Mouse (Mus musculus) small intestine, adult 2 months (tissue): ENCODE data around the gene Trim8. TPM values are rescaled to one million over a fixed set of nuclear protein-coding genes. Genes with fewer than 3 reads are reported as not detected.

Experiments used
- H3K27ac ChIP-seq: fragments of 200-500 bp; 2 replicates; pipeline ENCODE4 v1.5.1; 2012; ENCODE audit warnings: low read depth, low read length, control low read depth, inconsistent platforms; ENCODE audit not compliant: insufficient read depth
- H3K27me3 ChIP-seq: fragments of 200-500 bp; 2 replicates; pipeline ENCODE4 v1.6.1; 2012; ENCODE audit warnings: mild to moderate bottlenecking, moderate library complexity, low read length, inconsistent platforms; ENCODE audit not compliant: control insufficient read depth, insufficient read depth
- H3K36me3 ChIP-seq: fragments of 200-500 bp; 2 replicates; pipeline ENCODE4 v1.6.1; 2012; ENCODE audit warnings: mild to moderate bottlenecking, low read length, control low read depth, inconsistent platforms; ENCODE audit not compliant: control insufficient read depth, insufficient read depth
- H3K4me1 ChIP-seq: fragments of 200-500 bp; 2 replicates; pipeline ENCODE4 v1.6.1; 2012; ENCODE audit warnings: low read length, inconsistent platforms, mixed read lengths; ENCODE audit not compliant: control insufficient read depth, insufficient read depth, insufficient read length
- H3K4me3 ChIP-seq: fragments of 200-500 bp; 2 replicates; pipeline ENCODE4 v1.5.1; 2012; ENCODE audit warnings: low read depth, mild to moderate bottlenecking, control low read depth, inconsistent platforms, low read length, moderate library complexity
- CTCF ChIP-seq: fragments of 200-500 bp; IDR thresholded peaks from 2 replicates; pipeline ENCODE4 v1.5.1; 2012; ENCODE audit warnings: low read depth, mild to moderate bottlenecking, control low read depth, inconsistent platforms, low read length, moderate library complexity, mixed read lengths; ENCODE audit not compliant: insufficient replicate concordance, insufficient read length; ENCODE audit errors: extremely low read depth
- POLR2A ChIP-seq: fragments of 200-500 bp; IDR thresholded peaks from 2 replicates; pipeline ENCODE4 v1.6.1; 2012; ENCODE audit warnings: low read depth, mild to moderate bottlenecking, control low read depth, inconsistent platforms, low read length, moderate library complexity
- WGBS: fragments of 180-500 bp; shearing (Covaris S2); methylation state at CpG from one replicate; pipeline ENCODE4 v1.1.7; 2018; 5-methylcytosine and 5-hydroxymethylcytosine counted together
- polyA plus RNA-seq: library from polyadenylated mRNA; depleted of rRNA; stranded (reverse); fragments of >200 nt; gene quantifications from 2 replicates; pipeline ENCODE4 v1.2.3, GENCODE M21; 2012

Trim8 gene
- polyA plus RNA-seq, 1 experiment = 54.8 TPM

DNA sequence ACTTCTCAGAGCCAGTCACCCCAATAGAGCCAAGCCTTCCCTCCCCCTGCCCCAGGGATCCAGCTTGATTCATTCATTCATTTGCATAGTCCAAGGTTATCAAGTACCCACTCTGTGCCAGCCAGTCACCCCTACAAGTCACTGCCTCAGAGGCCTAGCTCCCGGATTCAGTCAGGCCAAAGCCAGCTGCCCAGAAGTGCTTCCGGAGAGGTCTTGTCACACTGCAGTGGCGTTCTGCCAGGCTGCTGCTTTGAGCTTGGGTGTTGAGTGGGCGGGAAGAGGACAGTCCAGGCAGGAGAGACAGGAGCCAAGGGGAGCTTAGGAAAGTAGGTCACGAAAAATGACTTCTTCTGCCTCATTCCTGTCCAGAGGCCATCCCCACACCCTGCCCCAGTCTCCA, 17.0 kb upstream of the Trim8 start:
- no peak for TF ChIP-seq POLR2A
- no peak for TF ChIP-seq CTCF
- 18% methylated on average over 5 of the region's 5 CpGs for WGBS
- 0 out of 2 replicates have a peak, but pooled peaks cover 2% of the 10 kb centered on the region for H3K36me3 ChIP-seq

DNA sequence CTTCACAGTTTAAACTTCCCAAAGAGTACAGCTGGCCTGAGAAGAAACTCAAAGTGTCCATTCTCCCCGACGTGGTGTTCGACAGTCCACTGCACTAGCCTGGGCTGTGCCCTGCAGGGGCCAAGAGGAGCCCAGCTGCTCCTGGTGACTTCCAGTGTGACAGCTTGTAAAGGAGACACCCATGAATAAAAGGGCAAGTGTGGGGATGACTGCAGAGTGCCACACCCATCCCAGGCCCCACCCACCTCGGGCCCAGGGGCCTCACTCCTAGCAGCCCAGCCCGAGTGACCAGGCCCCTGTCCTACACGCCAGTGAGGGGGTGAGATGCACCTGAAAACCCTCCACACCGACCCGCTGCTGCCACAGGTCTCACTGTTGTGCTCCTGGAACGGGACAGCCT, 15.7 kb upstream of the Trim8 start:
- 51% methylated on average over 9 of the region's 9 CpGs for WGBS
- Histone ChIP-seq H3K27ac (no peak overlapping the region), H3K4me1 (peaks cover 32% of the 10 kb centered on the region), H3K4me3 (no peak overlapping the region), H3K36me3 (no peaks in the 10 kb centered on the region), H3K27me3 (no peaks in the 10 kb centered on the region)
- TF ChIP-seq CTCF = no peak
- TF ChIP-seq POLR2A = no peak; the same call in 1 of the 2 replicates

More for the DNA sequence above, 17.0 kb upstream of the Trim8 start:
- no peaks in the 10 kb centered on the region for H3K27me3 ChIP-seq
- H3K4me1 ChIP-seq = peaks cover 35% of the 10 kb centered on the region
- no peak overlapping the region for H3K4me3 ChIP-seq
- peak overlapping the region; percentile 37 for H3K27ac ChIP-seq

DNA sequence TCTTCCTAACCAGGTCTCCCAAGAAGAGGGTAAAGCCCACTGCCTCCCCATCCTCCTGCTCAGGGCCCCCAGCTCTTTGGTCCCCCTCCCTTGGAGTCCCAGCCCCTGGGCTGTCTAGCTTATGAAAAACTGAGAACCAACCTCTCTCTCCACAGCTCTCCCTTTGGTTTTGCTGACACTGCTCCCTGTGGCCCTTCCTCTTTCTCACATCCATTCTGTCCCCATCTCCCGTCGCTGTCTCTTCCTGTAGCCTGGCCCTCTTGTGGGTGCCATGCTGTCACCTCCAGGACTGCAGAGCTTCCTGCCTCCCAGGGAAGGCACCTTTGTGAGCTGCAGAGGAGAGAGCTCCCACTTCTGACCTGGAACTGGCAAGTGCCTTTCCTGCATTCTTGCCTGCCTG, 14.8 kb upstream of the Trim8 start:
- TF ChIP-seq CTCF = no peak
- TF ChIP-seq POLR2A = no peak
- 75% methylated on average over 2 of the region's 2 CpGs for WGBS
- Histone ChIP-seq H3K27ac (no peak overlapping the region), H3K4me3 (no peak overlapping the region), H3K36me3 (no peaks in the 10 kb centered on the region), H3K27me3 (no peaks in the 10 kb centered on the region), H3K4me1 (peaks cover 32% of the 10 kb centered on the region)

DNA sequence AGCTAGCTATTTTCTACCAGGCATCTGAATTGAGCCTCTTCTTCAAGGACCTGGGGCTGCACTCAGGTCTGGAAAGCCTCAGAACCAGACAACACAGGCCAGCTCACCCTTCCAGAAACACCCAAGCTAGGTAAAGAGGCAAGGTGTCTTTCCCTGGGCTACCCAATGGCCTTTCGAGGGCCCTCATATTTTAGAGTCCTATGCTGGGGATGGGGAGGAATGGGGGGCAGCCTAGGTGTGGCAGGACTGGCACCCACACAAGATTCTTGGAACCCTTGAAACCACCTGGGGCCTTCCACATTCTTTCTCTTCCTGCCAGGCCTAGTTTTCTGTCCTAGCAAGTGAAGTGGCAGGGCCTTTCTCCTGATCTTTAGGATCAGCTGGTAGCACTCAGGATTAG, 12.1 kb upstream of the Trim8 start:
- H3K4me3 ChIP-seq = no peak overlapping the region
- no peaks in the 10 kb centered on the region for H3K36me3 ChIP-seq

DNA sequence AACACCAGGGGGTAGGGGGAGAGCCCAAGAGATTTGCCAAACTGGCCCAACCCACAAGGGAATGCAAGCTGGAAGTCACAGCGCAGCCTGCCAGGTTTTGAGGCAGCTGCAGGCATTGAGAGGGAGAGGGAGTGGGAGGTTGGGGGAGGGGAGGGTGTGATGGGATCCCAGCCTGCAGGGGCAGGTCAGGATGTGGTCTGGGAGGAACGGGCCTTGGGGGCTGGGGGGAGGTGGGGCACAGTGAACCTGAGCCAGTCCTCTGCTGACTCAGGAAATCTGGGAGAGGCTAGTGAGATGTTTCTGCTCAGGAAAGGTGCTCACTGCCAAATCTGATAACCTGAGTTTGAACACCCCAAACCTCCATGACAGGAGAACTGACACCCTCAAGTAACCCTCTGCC, 10.9 kb upstream of the Trim8 start:
- Histone ChIP-seq H3K4me1 (peaks cover 5% of the 10 kb centered on the region), H3K4me3 (no peak overlapping the region), H3K27ac (no peak overlapping the region), H3K27me3 (no peaks in the 10 kb centered on the region), H3K36me3 (no peaks in the 10 kb centered on the region)
- 26% methylated on average over 2 of the region's 2 CpGs for WGBS
- no peak for TF ChIP-seq CTCF

More for the DNA sequence above, 12.1 kb upstream of the Trim8 start:
- TF ChIP-seq POLR2A (no peak), CTCF (no peak)
- WGBS = 96% methylated on average over 1 of the region's 1 CpGs
- no peaks in the 10 kb centered on the region for H3K27me3 ChIP-seq
- H3K27ac ChIP-seq = no peak overlapping the region
- H3K4me1 ChIP-seq = peaks cover 17% of the 10 kb centered on the region

DNA sequence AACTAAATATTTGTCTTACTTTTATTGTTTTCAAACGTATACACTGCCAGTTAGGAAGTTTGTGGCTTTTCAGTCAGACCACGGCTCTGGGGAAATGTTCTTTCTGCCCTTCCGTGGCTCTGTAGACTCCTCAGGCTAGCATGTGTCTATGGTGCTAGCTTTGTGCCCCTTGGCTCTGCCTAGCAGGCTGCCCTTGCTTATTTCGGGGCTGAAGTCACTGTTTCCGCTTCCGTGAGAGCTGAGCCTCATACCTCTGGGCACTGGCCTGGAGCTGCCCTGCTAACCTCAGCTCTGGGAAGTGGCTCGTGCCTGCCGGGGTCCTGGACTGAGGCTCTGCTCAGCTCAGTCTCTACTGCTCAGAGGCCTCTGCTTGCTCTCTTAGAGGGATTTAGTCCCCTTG, 6.4 kb upstream of the Trim8 start:
- no peaks in the 10 kb centered on the region for H3K36me3 ChIP-seq
- no peaks in the 10 kb centered on the region for H3K27me3 ChIP-seq
- no peak for TF ChIP-seq CTCF
- no peak for TF ChIP-seq POLR2A
- H3K4me1 ChIP-seq = no peaks in the 10 kb centered on the region
- no peak overlapping the region for H3K4me3 ChIP-seq
- WGBS = 73% methylated on average over 8 of the region's 8 CpGs
- H3K27ac ChIP-seq = no peak overlapping the region

DNA sequence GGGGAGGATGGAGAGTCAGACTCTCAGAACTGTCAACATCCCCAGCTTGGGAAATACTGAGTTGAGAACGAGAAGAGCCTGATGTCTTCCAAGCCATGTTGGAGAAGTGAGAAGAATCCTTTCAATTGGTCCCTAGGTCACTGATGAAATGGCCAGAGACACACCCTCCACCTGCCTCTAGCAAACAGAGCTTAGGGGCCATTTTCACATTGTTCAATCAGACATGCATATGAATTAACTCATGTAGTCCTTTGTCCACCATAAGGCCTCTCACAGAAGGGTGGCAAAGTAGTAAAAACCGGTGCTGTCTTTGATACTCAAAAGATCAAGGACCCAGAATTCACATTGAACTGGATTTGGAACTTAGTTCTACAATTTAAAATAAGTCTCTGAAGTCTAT, 4.3 kb upstream of the Trim8 start:
- H3K27me3 ChIP-seq = no peaks in the 10 kb centered on the region
- TF ChIP-seq POLR2A (no peak), CTCF (no peak)
- no peak overlapping the region for H3K4me3 ChIP-seq
- no peaks in the 10 kb centered on the region for H3K36me3 ChIP-seq
- no peak overlapping the region for H3K27ac ChIP-seq
- WGBS = 77% methylated on average over 2 of the region's 2 CpGs
- H3K4me1 ChIP-seq = no peaks in the 10 kb centered on the region

DNA sequence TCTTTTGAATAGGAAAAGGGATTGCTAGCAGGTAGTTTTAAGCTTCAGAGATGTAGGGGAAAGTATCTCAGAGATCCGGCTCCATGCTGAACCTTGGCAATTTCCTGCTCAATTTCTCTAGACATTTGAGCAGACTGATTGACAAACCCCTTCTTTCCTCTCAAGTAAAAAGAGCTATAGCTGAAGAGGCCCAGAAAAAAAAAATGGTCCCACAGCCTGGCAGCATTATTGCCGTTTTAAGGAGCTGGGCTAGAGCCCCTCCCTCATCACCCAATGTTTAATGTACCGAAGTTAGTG, 2.0 kb upstream of the Trim8 start:
- peak overlapping the region; percentile 73; the same call in 1 of the 2 replicates for H3K4me3 ChIP-seq
- H3K27ac ChIP-seq = peak overlapping the region; percentile 33
- WGBS = 2% methylated on average over 3 of the region's 3 CpGs
- TF ChIP-seq CTCF (no peak), POLR2A (no peak)
- no peaks in the 10 kb centered on the region; the same call in 1 of the 2 replicates for H3K4me1 ChIP-seq
- no peaks in the 10 kb centered on the region for H3K27me3 ChIP-seq
- no peaks in the 10 kb centered on the region for H3K36me3 ChIP-seq
